Mouse (Mus musculus) heart, embryonic 11.5 days (tissue): ENCODE results near the gene Maip1. TPM values are rescaled to one million over a fixed set of nuclear protein-coding genes. Genes with fewer than 3 reads are reported as not detected.
A peak's percentile ranks its signal among the peaks of the same experiment; 100 is the strongest.

Experiments used
- ATAC-seq: fragments of 200-750 bp; cut with Nextera tagmentation; replicated peaks from 2 replicates; pipeline ENCODE4 v1.8.0; 2017; ENCODE audit warnings: moderate library complexity; ENCODE audit not compliant: insufficient number of reproducible peaks, low FRiP score, low TSS enrichment
- H3K27ac ChIP-seq: fragments of 300-500 bp; sonication (generic); 2 replicates; pipeline ENCODE4 v1.5.1; 2014; ENCODE audit warnings: mild to moderate bottlenecking, low read depth, low read length
- H3K27me3 ChIP-seq: fragments of 300-500 bp; sonication (generic); 2 replicates; pipeline ENCODE4 v1.6.1; 2014; ENCODE audit warnings: mild to moderate bottlenecking, low read length, mixed read lengths; ENCODE audit not compliant: control insufficient read depth, insufficient read depth
- H3K36me3 ChIP-seq: fragments of 300-500 bp; sonication (generic); 2 replicates; pipeline ENCODE4 v1.6.1; 2014; ENCODE audit warnings: mild to moderate bottlenecking, low read length, moderate library complexity, mixed read lengths; ENCODE audit not compliant: control insufficient read depth, insufficient read depth
- H3K4me1 ChIP-seq: fragments of 300-500 bp; sonication (generic); 2 replicates; pipeline ENCODE4 v1.6.1; 2014; ENCODE audit warnings: low read length; ENCODE audit not compliant: control insufficient read depth, insufficient read depth
- H3K4me2 ChIP-seq: fragments of 300-500 bp; sonication (generic); 2 replicates; pipeline ENCODE4 v1.6.1; 2014; ENCODE audit warnings: mild to moderate bottlenecking, moderate library complexity
- H3K4me3 ChIP-seq: fragments of 300-500 bp; sonication (generic); 2 replicates; pipeline ENCODE4 v1.5.1; 2014; ENCODE audit warnings: low read depth, low read length
- H3K9ac ChIP-seq: fragments of 300-500 bp; sonication (generic); 2 replicates; pipeline ENCODE4 v1.6.1; 2014; ENCODE audit warnings: mild to moderate bottlenecking, low read depth, low read length, moderate library complexity
- H3K9me3 ChIP-seq: fragments of 300-500 bp; sonication (generic); replicated peaks from 2 replicates; pipeline ENCODE4 v1.6.1; 2016; ENCODE audit warnings: low read length; ENCODE audit not compliant: control insufficient read depth
- WGBS: fragments of 180-500 bp; shearing (Covaris S2); extraction: QIAGEN DNeasy Blood & Tissue Kit; methylation state at CpG from one replicate; pipeline ENCODE4 v1.1.7; 2014; ENCODE audit not compliant: insufficient replicate concordance; 5-methylcytosine and 5-hydroxymethylcytosine counted together
- polyA plus RNA-seq: library from polyadenylated mRNA; unstranded; fragments of >200 nt; fragmentation: Nextera tagmentation; extraction: Ambion mirVana; gene quantifications from 2 replicates; pipeline ENCODE4 v1.2.1, GENCODE M21; 2014

The Maip1 gene
- polyA plus RNA-seq, 1 experiment from 2014 or later, result 17.5 TPM

- WGBS, result 90% methylated on average over 5 of the region's 5 CpGs
- no peak overlapping the region for H3K9ac ChIP-seq
- H3K4me2 ChIP-seq, result no peak overlapping the region
- no peaks in the 10 kb centered on the region for H3K9me3 ChIP-seq
- H3K4me1 ChIP-seq, result peaks cover 4% of the 10 kb centered on the region; the same call in 1 of the 2 replicates
- H3K27me3 ChIP-seq, result no peaks in the 10 kb centered on the region
- H3K27ac ChIP-seq, result no peak overlapping the region
- no peak overlapping the region for H3K4me3 ChIP-seq
- H3K36me3 ChIP-seq, result 0 out of 2 replicates have a peak, but pooled peaks cover 2% of the 10 kb centered on the region
- ATAC-seq, result no peak
These were observed 4.0 kb upstream of the Maip1 start for GRCm38 (mm10) chr1:57402116-57402515.

DNA sequence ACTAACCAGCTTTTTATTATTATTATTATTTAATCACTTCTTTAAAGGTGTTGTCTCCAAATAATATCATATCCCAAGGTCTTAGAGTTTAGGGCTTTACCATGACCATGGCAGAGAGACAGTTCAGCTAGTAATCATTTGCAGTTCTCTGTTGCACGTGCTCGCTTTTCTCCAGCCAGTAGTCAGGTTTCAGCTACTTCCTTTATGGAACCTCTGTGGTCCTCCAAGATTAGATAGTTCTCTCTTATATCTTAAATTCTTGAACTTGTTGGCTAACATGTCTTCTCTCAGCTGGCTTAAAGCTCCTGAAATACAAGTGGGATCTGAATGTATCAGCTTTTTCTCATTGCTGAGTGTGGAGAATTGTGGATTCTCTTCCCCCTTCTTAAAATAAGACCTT lies 2.9 kb downstream of the Maip1 start:
- H3K4me3 ChIP-seq, result no peak overlapping the region
- peaks cover 9% of the 10 kb centered on the region; the same call in 1 of the 2 replicates for H3K36me3 ChIP-seq
- no peak overlapping the region for H3K4me2 ChIP-seq
- H3K27me3 ChIP-seq, result no peaks in the 10 kb centered on the region
- WGBS, result 77% methylated on average over 2 of the region's 2 CpGs
- ATAC-seq, result no peak
- H3K9me3 ChIP-seq, result no peaks in the 10 kb centered on the region
- no peak overlapping the region for H3K9ac ChIP-seq
- peaks cover 14% of the 10 kb centered on the region for H3K4me1 ChIP-seq
- no peak overlapping the region for H3K27ac ChIP-seq

GRCm38 (mm10) chr1:57413397-57413796 lies 7.3 kb downstream of the Maip1 start:
- Histone ChIP-seq H3K4me2 (no peak overlapping the region), H3K27ac (no peak overlapping the region), H3K9ac (no peak overlapping the region), H3K36me3 (peaks cover 21% of the 10 kb centered on the region), H3K9me3 (no peaks in the 10 kb centered on the region), H3K4me1 (peaks cover under 1% of the 10 kb centered on the region), H3K4me3 (no peak overlapping the region), H3K27me3 (no peaks in the 10 kb centered on the region)
- 92% methylated on average over 2 of the region's 2 CpGs for WGBS
- no peak for ATAC-seq

DNA sequence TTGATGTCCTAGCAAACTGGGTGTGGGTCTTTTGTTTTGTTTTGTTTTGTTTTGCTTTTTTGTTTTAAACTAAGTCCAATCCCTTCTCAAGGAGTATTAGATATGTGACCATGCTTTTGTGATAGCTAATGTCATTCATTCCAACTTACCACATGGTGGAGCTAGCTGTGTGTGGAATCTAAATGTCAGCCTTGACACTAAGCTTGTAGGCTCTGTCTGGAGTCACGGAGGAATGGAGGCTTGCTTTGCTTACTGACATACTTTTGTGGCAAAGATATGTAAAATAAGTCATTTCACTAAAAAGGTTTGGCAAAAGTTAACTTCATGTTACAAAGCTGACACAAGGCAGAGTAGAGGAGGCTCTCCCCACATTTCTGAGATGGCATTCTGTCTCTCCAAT lies 17.6 kb downstream of the Maip1 start:
- 6% methylated on average over 1 of the region's 1 CpGs for WGBS
- Histone ChIP-seq H3K4me3 (no peak overlapping the region), H3K4me1 (no peaks in the 10 kb centered on the region), H3K27ac (no peak overlapping the region), H3K4me2 (no peak overlapping the region), H3K9me3 (no peaks in the 10 kb centered on the region), H3K9ac (no peak overlapping the region), H3K36me3 (no peaks in the 10 kb centered on the region), H3K27me3 (no peaks in the 10 kb centered on the region)
- ATAC-seq, result no peak

DNA sequence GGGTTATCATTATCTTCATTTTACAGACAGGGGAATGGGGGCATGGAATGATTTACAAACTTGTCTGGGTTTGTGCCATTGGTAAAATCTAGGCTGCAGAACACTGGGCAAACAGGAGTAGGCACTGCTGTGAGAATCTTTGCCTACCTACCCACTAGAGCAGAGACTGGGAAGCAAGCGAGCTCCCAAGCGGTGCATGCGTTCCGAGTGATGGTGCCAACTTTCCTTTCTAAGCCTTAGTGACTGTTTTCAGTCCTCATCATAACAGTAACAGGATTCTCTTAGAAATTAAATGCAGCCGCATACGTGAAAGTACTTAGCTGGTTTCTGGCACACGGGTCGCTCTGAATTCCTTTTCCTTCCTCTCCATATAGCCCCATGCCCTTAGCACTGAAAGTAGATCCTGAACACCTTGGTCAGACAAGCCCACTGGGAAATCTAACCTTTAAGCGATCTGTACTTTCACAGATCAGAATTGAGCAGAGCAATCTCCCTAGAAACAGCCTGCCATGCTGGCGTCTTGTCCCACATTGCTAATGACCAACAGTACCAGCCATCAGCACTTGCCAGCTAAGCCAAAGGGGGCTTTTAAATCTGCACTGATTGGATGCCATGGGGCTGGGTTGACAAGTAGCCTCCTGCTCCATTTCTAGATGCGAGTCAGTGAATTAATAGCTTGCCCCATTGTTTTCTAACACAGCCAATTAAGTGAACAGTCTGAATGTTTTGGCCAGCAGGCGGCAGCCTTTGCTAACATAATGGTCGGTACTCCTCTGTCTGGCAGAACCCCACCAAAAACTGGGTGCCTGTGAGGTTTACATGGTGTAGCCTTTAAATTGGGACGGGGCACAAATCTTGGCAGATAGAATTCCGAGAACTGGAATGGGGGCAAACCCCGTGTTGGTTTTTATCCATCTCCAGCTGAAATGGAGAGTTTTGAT lies 22.5 kb downstream of the Maip1 start:
- Histone ChIP-seq H3K27me3 (no peaks in the 10 kb centered on the region), H3K4me3 (no peak overlapping the region), H3K36me3 (no peaks in the 10 kb centered on the region), H3K9me3 (no peaks in the 10 kb centered on the region), H3K9ac (no peak overlapping the region), H3K4me2 (peak overlapping the region; percentile 1; the same call in 1 of the 2 replicates), H3K4me1 (no peaks in the 10 kb centered on the region), H3K27ac (no peak overlapping the region)
- WGBS, result 54% methylated on average over 16 of the region's 16 CpGs
- no peak for ATAC-seq

- no peak overlapping the region for H3K27ac ChIP-seq
- H3K4me2 ChIP-seq, result peak overlapping the region; percentile 45
- H3K4me1 ChIP-seq, result no peaks in the 10 kb centered on the region
- no peak overlapping the region for H3K9ac ChIP-seq
- no peaks in the 10 kb centered on the region for H3K9me3 ChIP-seq
- ATAC-seq, result no peak
- no peak overlapping the region for H3K4me3 ChIP-seq
- no peaks in the 10 kb centered on the region for H3K27me3 ChIP-seq
- WGBS, result 27% methylated on average over 12 of the region's 12 CpGs
- H3K36me3 ChIP-seq, result no peaks in the 10 kb centered on the region
These were observed 23.8 kb downstream of the Maip1 start for GRCm38 (mm10) chr1:57429786-57430483.

DNA sequence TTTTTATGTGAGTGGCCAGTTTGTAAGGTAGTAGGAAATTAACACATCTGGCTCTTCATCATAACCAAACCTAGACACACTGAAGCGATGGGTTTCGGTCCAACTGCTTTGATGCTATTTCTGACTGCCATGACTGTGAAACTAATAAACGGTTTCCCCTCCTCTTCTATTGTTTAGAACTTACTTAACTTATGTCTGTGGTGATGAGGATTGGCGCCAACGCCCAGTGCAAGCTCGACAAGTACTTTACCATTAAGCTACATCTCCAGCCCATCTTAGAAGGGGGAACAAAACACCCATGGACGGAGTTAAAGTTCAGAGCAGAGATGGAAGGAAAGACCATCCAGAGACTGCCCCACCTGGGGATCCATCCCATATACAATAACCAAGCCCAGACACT lies 27.0 kb downstream of the Maip1 start:
- Histone ChIP-seq H3K4me2 (no peak overlapping the region), H3K9me3 (no peaks in the 10 kb centered on the region), H3K4me3 (no peak overlapping the region), H3K36me3 (no peaks in the 10 kb centered on the region), H3K4me1 (0 out of 2 replicates have a peak, but pooled peaks cover 3% of the 10 kb centered on the region), H3K9ac (no peak overlapping the region), H3K27me3 (no peaks in the 10 kb centered on the region), H3K27ac (no peak overlapping the region)
- no peak for ATAC-seq
- WGBS, result 86% methylated on average over 7 of the region's 7 CpGs

DNA sequence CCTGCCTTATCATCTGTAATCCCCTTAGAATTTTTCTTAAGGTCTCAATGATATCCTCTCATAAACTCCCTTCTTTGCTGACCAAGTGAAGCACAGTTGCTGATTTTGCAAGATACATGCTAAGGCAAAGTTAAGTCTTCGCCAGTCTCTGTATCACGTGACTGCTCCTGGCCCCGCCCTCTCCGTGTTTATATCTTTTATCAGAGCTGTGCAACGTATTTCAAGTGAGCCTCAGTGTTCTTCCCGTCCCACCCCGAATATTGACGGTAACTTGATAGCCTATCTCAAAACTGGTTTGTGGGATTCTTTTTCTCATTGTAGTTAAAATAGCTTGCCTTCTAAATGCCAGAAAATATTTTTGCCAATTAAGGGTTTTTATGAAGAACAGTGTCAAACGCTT lies 30.3 kb downstream of the Maip1 start:
- Histone ChIP-seq H3K4me1 (peaks cover 7% of the 10 kb centered on the region; the same call in 1 of the 2 replicates), H3K9ac (peak overlapping the region; percentile 49; the same call in 1 of the 2 replicates), H3K9me3 (no peaks in the 10 kb centered on the region), H3K36me3 (no peaks in the 10 kb centered on the region), H3K27ac (peak overlapping the region; percentile 85), H3K27me3 (no peaks in the 10 kb centered on the region), H3K4me2 (peak overlapping the region; percentile 52), H3K4me3 (peak overlapping the region; percentile 6; the same call in 1 of the 2 replicates)
- no peak for ATAC-seq
- 28% methylated on average over 9 of the region's 9 CpGs for WGBS
